Mouse (Mus musculus) 3134 (cell line): ENCODE results near the gene Dpp8.
"Not testable (repeated sequence)": the region's sequence is repeated elsewhere in the genome, so short reads cannot be mapped to it uniquely, and the experiment has no call there.

ENCODE experiments used
- DNase-seq: peaks from one replicate; pipeline ENCODE4 v3.0.0-alpha.2; 2011; ENCODE audit warnings: low spot score; ENCODE audit not compliant: insufficient read length; ENCODE audit errors: extremely low read depth

Dpp8 gene

GRCm38 (mm10) chr9:65020991-65021886 is 11.0 kb upstream of the Dpp8 start, which contains the start of gene Hacd3:
TSS of gene Hacd3 (minus strand) at chr9:65021693.
- DNase-seq: peak; percentile 87

- no peak for DNase-seq
Observed at GRCm38 (mm10) chr9:65021887-65022579, 10.2 kb upstream of the Dpp8 start.

- DNase-seq: no peak
Observed at GRCm38 (mm10) chr9:65022580-65023135, 9.6 kb upstream of the Dpp8 start.

GRCm38 (mm10) chr9:65023447-65023846 is 8.8 kb upstream of the Dpp8 start:
- no peak for DNase-seq

GRCm38 (mm10) chr9:65027241-65027640 is 5.0 kb upstream of the Dpp8 start:
- no peak for DNase-seq

GRCm38 (mm10) chr9:65028313-65028712 is 3.9 kb upstream of the Dpp8 start:
- DNase-seq: no peak

GRCm38 (mm10) chr9:65031355-65031754 is 859 bp upstream of the Dpp8 start:
- not testable (repeated sequence) for DNase-seq

GRCm38 (mm10) chr9:65031894-65032268 is 333 bp upstream of the Dpp8 start:
- no peak for DNase-seq

GRCm38 (mm10) chr9:65036456-65036855 is 4.2 kb downstream of the Dpp8 start:
- no peak for DNase-seq

- no peak for DNase-seq
Observed at GRCm38 (mm10) chr9:65036861-65037260, 4.6 kb downstream of the Dpp8 start.

- no peak for DNase-seq
Observed at GRCm38 (mm10) chr9:65041430-65041829, 9.2 kb downstream of the Dpp8 start.

- no peak for DNase-seq
Observed at GRCm38 (mm10) chr9:65046993-65047392, 14.8 kb downstream of the Dpp8 start.

GRCm38 (mm10) chr9:65049422-65049821 is 17.2 kb downstream of the Dpp8 start:
- no peak for DNase-seq

- DNase-seq: no peak
Observed at GRCm38 (mm10) chr9:65050981-65051380, 18.8 kb downstream of the Dpp8 start.

- DNase-seq: no peak
Observed at GRCm38 (mm10) chr9:65064251-65064650, 32.0 kb downstream of the Dpp8 start.

GRCm38 (mm10) chr9:65070587-65070986 is 38.4 kb downstream of the Dpp8 start:
- DNase-seq: no peak

GRCm38 (mm10) chr9:65073555-65073954 is 41.3 kb downstream of the Dpp8 start:
- DNase-seq: no peak

GRCm38 (mm10) chr9:65074251-65074650 is 42.0 kb downstream of the Dpp8 start:
- no peak for DNase-seq

GRCm38 (mm10) chr9:65074855-65075493 is 42.8 kb downstream of the Dpp8 start:
- no peak for DNase-seq

- DNase-seq: no peak
Observed at GRCm38 (mm10) chr9:65077536-65077935, 45.3 kb downstream of the Dpp8 start.

- DNase-seq: not testable (repeated sequence)
Observed at GRCm38 (mm10) chr9:65080141-65080540, 47.9 kb downstream of the Dpp8 start.
